Mouse (Mus musculus) limb, embryonic 14.5 days (tissue): ENCODE results near the gene Gm20388. TPM values are rescaled to one million over a fixed set of nuclear protein-coding genes. Genes with fewer than 3 reads are reported as not detected.

Experiments
- ATAC-seq: fragments of 200-750 bp; cut with Nextera tagmentation; 2 replicates; pipeline ENCODE4 v1.8.0; 2017; ENCODE audit warnings: low read depth, moderate number of reproducible peaks, moderate TSS enrichment; ENCODE audit not compliant: low FRiP score
- DNase-seq: peaks from one replicate; pipeline ENCODE4 v3.0.0-alpha.2; 2015; ENCODE audit warnings: low spot score
- H3K27ac ChIP-seq: fragments of 300-500 bp; sonication (generic); replicated peaks from 2 replicates; pipeline ENCODE4 v1.5.1; 2014; ENCODE audit warnings: low read depth, mild to moderate bottlenecking, low read length, moderate library complexity, mixed read lengths
- H3K27me3 ChIP-seq: fragments of 300-500 bp; sonication (generic); 2 replicates; pipeline ENCODE4 v1.6.1; 2014; ENCODE audit warnings: low read length, mixed read lengths; ENCODE audit not compliant: control insufficient read depth, insufficient read depth
- H3K36me3 ChIP-seq: fragments of 300-500 bp; sonication (generic); 2 replicates; pipeline ENCODE4 v1.6.1; 2014; ENCODE audit warnings: mild to moderate bottlenecking, low read length, moderate library complexity, mixed read lengths; ENCODE audit not compliant: control insufficient read depth, insufficient read depth
- H3K4me1 ChIP-seq: fragments of 300-500 bp; sonication (generic); 2 replicates; pipeline ENCODE4 v1.6.1; 2014; ENCODE audit warnings: antibody characterized with exemption, low read length, mixed read lengths; ENCODE audit not compliant: control insufficient read depth, insufficient read depth
- H3K4me2 ChIP-seq: fragments of 300-500 bp; sonication (generic); replicated peaks from 2 replicates; pipeline ENCODE4 v1.6.1; 2014; ENCODE audit warnings: low read depth, mild to moderate bottlenecking, low read length, moderate library complexity; ENCODE audit not compliant: severe bottlenecking
- H3K4me3 ChIP-seq: fragments of 300-500 bp; sonication (generic); replicated peaks from 2 replicates; pipeline ENCODE4 v1.5.1; 2014; ENCODE audit warnings: low read length
- H3K9ac ChIP-seq: fragments of 300-500 bp; sonication (generic); 2 replicates; pipeline ENCODE4 v1.6.1; 2014; ENCODE audit warnings: mild to moderate bottlenecking, low read depth, low read length, moderate library complexity; ENCODE audit not compliant: severe bottlenecking
- H3K9me3 ChIP-seq: fragments of 300-500 bp; sonication (generic); 2 replicates; pipeline ENCODE4 v1.6.1; 2016; ENCODE audit warnings: low read length; ENCODE audit not compliant: control insufficient read depth
- POLR2A ChIP-seq: fragments of 200-500 bp; IDR thresholded peaks from 2 replicates; pipeline ENCODE4 v1.8.0; 2012; ENCODE audit warnings: inconsistent platforms, mild to moderate bottlenecking, moderate library complexity, borderline replicate concordance; ENCODE audit not compliant: insufficient read depth, insufficient read length; ENCODE audit errors: extremely low read depth
- whole genome bisulfite sequencing: fragments of 180-500 bp; shearing (Covaris S2); extraction: QIAGEN DNeasy Blood & Tissue Kit; methylation state at CpG from one replicate; pipeline ENCODE4 v1.1.7; 2014; 5-methylcytosine and 5-hydroxymethylcytosine counted together
- polyA plus RNA-seq, 2 experiments: library from polyadenylated mRNA; depleted of rRNA in 1 of 2; stranded (reverse) in 1 of 2; unstranded in 1 of 2; fragments of >200 nt; fragmentation: Nextera tagmentation in 1 of 2; extraction: Ambion mirVana in 1 of 2; gene quantifications; 2 replicates each; pipeline versions ENCODE4 v1.2.1 to v1.2.3; 2012 to 2014

The Gm20388 gene
- polyA plus RNA-seq, 2 experiments, result 1.9 to 49.9 TPM

GRCm38 (mm10) chr8:122526084-122526483, 2615.4 kb downstream of the Gm20388 start:
- TF ChIP-seq POLR2A, result no peak
- WGBS, result 46% methylated on average over 3 of the region's 3 CpGs
- Histone ChIP-seq H3K27me3 (no peaks in the 10 kb centered on the region), H3K9me3 (no peaks in the 10 kb centered on the region), H3K27ac (no peak overlapping the region), H3K4me3 (no peak overlapping the region), H3K4me1 (peaks cover 33% of the 10 kb centered on the region), H3K4me2 (no peak overlapping the region), H3K36me3 (no peaks in the 10 kb centered on the region), H3K9ac (no peak overlapping the region)
- DNase-seq, result no peak
- no peak for ATAC-seq

GRCm38 (mm10) chr8:122526526-122527170, 2616.0 kb downstream of the Gm20388 start:
- ATAC-seq (no peak), DNase-seq (no peak)
- H3K27ac ChIP-seq, result no peak overlapping the region
- no peak for TF ChIP-seq POLR2A
- H3K4me1 ChIP-seq, result peaks cover 33% of the 10 kb centered on the region
- no peaks in the 10 kb centered on the region for H3K36me3 ChIP-seq
- H3K4me3 ChIP-seq, result no peak overlapping the region
- H3K4me2 ChIP-seq, result no peak overlapping the region
- H3K9me3 ChIP-seq, result no peaks in the 10 kb centered on the region
- H3K9ac ChIP-seq, result no peak overlapping the region
- no peaks in the 10 kb centered on the region for H3K27me3 ChIP-seq
- WGBS, result 55% methylated on average over 7 of the region's 7 CpGs

- ATAC-seq (no peak), DNase-seq (no peak)
- Histone ChIP-seq H3K27ac (no peak overlapping the region), H3K4me3 (no peak overlapping the region), H3K36me3 (no peaks in the 10 kb centered on the region), H3K4me1 (peaks cover 33% of the 10 kb centered on the region), H3K9ac (no peak overlapping the region), H3K4me2 (no peak overlapping the region), H3K9me3 (no peaks in the 10 kb centered on the region), H3K27me3 (no peaks in the 10 kb centered on the region)
- TF ChIP-seq POLR2A, result no peak
- 96% methylated on average over 3 of the region's 3 CpGs for WGBS
These were observed 2617.3 kb downstream of the Gm20388 start for GRCm38 (mm10) chr8:122527937-122528336.

GRCm38 (mm10) chr8:122529159-122529558, 2618.5 kb downstream of the Gm20388 start:
- H3K4me3 ChIP-seq, result no peak overlapping the region
- DNase-seq (no peak), ATAC-seq (no peak)
- peaks cover 21% of the 10 kb centered on the region for H3K4me1 ChIP-seq
- 91% methylated on average over 4 of the region's 4 CpGs for WGBS
- TF ChIP-seq POLR2A, result no peak
- H3K9ac ChIP-seq, result no peak overlapping the region
- H3K27ac ChIP-seq, result no peak overlapping the region
- no peak overlapping the region for H3K4me2 ChIP-seq
- H3K36me3 ChIP-seq, result no peaks in the 10 kb centered on the region
- no peaks in the 10 kb centered on the region for H3K9me3 ChIP-seq
- H3K27me3 ChIP-seq, result no peaks in the 10 kb centered on the region

- Histone ChIP-seq H3K4me3 (no peak overlapping the region), H3K9ac (no peak overlapping the region), H3K36me3 (no peaks in the 10 kb centered on the region), H3K4me2 (no peak overlapping the region), H3K27ac (no peak overlapping the region), H3K4me1 (peaks cover 2% of the 10 kb centered on the region; the same call in 1 of the 2 replicates), H3K9me3 (no peaks in the 10 kb centered on the region), H3K27me3 (no peaks in the 10 kb centered on the region)
- ATAC-seq (no peak), DNase-seq (no peak)
- no peak for TF ChIP-seq POLR2A
- WGBS, result 78% methylated on average over 8 of the region's 8 CpGs
These were observed 2620.7 kb downstream of the Gm20388 start for GRCm38 (mm10) chr8:122531312-122531711.
